In the genomic region with DNA sequence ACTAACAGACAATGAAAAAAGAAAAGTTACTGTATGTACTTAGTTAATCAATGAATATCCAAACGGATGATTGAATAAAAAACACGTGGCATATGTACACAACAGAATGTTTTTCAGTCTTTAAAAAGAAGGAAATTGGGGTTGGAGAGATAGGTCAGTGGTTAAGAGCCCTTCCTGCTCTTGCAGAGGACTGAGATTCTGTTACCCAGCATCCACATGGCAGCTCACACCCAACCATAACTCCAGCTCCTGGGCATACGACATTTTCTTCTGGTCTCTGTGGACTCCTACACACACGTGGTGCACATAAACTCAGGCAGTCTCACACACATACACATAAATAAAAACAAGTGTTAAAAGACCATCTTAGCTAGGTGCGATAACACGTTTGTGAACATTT, we compare ENCODE assay signal across 12 mouse cellular contexts.
"Had no signal": no experiment of that assay in that cellular context is flagged by ENCODE, and none has a peak within 500 bp of the region (broad histone marks: within the 10 kb centered on the region; RNA-seq: fewer than 3 reads in every experiment).

No protein-coding gene starts in this region.

- DNase-seq: retina, postnatal 1 day; right cerebral cortex, adult 18-20 months; right cerebral cortex, postnatal 14 days; right cerebral cortex, postnatal 25 days; right cerebral cortex, postnatal 4 days; spleen, adult 18-20 months; thymus, adult 18-20 months; thymus, adult 2 months; thymus, postnatal 14 days; thymus, postnatal 25 days; thymus, postnatal 36 days; thymus, postnatal 4 days had no signal
